Mouse (Mus musculus) kidney, postnatal 25 days (tissue): ENCODE measurements at regions not wholly inside any gene's neighbourhood (a gene's known extent, or its start where the extent isn't known, plus 50 kb on each side); places are given as distances from the start of the nearest gene placed in this dataset.

Experiments used
- DNase-seq, 2 experiments: peaks; one replicate each; pipeline ENCODE4 v3.0.0; 2021; ENCODE audit warnings: mixed read lengths in 2 of 2

DNA sequence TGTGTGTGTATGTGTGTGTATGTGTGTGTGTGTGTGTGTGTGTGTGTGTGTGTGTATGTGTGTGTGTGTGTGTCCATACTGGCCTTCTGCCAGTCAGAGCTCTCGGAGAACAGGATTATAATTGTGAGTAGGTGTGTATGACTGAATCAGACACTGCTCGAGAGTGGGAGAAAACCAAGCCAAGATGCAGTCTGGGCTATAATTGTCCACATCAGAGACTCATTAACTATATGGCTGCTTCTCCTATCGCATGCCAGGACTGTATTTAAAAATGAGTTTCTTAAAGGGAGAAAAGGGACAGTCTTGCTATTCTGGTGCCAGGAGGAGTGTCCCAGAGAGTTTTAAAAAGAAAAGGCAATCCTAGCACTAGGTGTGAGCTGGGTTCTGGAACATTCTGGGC lies 58.7 kb upstream of the Adpgk start:
- no peak for DNase-seq

DNA sequence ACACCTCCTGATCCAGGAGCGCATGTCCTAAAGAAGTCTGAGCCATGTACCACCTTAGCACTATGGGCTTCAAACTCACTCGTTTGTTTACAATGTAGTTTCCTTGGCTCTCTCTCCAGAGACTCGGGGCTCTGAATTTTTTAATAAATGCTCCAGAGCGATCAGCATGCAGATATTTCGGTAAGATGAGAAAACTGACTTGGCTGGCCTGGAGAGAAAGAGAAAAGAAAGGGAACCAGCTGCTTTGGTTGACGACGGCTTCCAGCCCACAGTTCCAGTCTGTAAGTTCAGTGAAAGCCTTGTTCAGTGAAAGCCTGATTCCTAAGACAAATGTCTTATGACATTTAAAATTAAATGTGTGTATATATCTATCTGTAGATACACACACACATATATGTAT lies 59.4 kb upstream of the Adpgk start:
- DNase-seq, result no peak

DNA sequence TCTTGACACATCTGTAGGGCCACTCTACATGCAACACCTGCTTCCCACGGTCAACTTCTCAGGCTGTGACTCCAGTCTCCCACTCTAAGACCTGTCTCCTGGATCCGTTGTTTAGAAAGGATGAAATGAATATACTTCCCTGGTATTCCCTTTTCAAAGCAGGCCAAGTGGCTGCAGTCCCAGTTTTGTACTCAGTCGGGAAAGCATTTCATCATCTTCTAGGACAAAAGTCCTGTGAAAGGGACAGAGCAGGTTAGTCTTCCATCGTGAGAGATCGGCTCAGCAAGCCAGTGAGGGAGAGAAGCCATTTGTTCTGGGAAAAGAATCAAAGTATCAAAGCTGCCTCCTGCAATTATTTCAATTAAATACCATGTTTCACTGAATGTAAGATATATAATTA lies 60.2 kb upstream of the Adpgk start:
- no peak for DNase-seq

DNA sequence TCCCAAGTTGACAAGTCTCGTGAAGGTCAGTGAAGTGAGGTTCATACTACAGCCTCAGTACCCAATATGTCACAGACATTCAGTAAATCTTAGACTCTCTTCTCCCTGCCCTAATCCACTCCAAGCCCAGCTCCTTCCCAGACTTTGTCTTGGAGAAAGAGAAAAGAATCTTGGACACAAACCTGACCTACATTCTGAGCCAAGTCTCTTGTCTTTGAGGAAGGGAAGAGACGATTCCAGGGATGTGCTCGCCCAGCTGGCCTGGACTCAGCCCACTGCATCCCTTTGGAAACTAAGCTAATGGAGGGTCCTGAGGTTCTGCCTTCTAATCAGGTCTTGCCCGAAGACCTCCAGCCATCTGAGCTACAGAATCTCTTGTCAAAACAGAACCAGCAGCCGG lies 61.2 kb upstream of the Adpgk start:
- no peak for DNase-seq

DNA sequence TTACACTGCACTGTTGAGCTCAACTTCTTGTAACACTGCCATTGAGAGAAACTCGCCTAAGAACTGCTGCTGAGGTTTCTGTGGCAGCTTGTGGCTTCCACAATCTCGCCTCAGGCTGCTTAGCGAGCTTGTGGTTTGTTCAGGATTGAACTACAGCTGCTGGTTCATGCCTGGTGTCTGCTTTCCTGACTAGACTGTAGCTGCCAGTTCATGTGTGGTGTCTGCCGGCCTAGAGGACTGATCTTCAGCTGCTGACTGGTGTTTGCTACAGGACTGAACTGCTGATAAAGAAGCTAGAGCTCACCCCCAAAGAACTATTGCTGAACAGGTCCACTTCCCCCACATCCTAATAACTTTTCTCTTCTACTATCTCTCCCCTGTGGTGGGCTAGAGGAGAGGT lies 63.4 kb upstream of the Adpgk start:
- DNase-seq, result no peak

DNA sequence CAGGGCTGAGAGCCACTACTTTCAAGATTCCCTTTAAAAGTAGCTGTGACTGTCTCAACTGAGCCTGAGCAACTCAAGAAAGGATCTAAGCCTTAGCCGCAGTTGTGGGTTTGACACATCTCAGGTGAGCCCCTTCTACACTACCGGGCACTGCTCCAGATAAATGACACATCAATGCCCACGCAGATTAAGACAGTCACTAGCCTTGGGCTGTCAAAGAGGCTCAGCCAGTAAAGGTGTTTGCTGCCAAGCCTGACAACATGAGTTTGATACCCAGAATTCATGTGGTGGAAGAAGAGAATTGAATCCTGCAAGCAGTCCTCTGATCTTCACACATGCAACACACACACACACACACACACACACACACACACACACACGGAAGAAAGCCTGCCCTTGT lies 65.0 kb upstream of the Adpgk start:
- DNase-seq, result no peak

DNA sequence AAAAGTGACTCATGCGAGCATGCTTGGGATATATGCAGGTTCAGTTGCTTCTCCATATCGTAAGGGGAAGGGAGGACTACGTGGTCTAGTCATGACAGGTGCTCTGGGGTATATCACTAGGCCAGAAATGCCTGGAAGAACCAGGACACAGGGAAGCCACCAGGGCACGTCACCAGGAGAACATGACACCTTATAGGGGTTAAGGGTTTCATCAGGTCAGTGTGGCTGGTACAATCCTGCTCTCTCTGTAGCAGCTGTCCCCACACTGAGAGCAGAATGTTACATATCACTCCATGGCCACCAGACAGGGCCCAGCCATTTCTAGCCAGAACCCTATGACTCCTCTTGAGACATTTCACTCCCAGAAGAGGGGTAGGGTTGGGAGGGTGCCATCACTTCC lies 72.1 kb upstream of the Adpgk start:
- no peak for DNase-seq

DNA sequence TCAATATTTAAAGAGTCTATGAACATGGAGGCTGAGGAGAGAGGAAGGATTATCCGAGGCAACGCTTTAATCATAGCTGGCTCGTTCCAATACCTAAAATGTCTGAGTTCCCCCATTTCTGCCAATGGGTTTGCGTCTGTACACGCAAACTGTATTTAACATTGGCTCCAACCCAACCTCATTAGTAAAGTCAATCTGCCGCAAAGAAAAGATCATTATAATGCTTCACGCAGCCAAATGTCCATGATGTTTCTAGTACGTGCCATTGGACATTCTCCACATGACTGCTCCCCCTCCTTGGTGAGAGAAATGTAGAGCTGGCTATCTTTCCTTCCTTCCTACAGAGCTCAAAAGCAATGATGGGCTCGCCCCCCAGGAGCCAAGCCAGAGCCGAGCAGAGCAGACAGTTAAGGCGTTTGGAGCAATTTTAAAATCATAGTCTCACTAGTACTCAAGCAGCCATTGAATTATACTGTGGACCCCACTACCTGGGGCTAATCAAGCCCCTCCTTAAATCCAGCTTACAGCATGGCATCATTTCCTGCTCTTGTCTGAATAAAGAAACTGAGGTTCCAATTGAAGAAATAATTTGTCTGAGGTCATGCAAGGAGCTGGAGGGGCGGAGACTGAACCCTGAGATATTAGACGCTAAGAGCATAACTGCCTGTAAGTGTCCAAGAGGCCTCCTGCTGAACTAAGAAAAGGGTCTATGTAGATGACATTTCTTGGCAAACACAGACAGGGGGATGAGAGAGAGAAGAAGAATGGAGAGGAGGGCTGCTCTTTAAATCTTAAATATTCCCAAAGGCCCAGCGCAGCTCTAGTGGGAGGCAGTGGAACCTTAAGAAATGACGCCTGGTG lies 88.5 kb upstream of the Adpgk start:
- no peak for DNase-seq

DNA sequence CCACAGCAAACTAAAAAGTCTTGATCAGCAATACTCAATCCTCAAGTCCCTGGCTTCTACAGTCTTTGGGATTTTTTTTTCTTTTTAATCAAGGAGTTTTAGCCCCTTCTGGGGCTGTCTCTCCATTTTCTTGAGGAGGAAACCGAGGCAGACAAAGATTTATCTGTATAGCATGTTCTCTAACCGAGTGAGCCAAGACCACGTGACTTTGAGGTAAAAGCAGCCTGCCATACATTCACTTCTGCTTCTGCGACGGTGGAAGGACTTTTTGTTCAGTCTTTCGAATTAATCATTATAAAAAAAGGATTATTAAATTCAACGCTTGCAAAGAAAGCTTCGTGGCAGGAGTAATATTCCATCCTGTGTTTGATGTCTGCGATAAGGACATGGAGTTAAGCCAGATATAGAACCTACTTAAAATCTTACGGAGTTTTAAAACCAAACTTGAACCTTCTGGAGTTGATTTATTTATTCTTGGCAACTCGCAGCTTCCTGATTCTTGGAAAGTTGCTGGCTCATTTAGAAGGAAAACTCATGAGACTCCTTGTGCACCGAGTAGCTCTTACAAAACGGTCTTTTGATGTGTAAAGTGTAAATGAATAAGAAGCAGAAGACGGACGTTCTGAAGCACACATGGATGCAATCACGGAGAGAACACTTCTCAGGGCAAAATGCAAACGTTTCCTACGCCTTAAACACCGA lies 91.7 kb upstream of the Adpgk start:
- no peak for DNase-seq

DNA sequence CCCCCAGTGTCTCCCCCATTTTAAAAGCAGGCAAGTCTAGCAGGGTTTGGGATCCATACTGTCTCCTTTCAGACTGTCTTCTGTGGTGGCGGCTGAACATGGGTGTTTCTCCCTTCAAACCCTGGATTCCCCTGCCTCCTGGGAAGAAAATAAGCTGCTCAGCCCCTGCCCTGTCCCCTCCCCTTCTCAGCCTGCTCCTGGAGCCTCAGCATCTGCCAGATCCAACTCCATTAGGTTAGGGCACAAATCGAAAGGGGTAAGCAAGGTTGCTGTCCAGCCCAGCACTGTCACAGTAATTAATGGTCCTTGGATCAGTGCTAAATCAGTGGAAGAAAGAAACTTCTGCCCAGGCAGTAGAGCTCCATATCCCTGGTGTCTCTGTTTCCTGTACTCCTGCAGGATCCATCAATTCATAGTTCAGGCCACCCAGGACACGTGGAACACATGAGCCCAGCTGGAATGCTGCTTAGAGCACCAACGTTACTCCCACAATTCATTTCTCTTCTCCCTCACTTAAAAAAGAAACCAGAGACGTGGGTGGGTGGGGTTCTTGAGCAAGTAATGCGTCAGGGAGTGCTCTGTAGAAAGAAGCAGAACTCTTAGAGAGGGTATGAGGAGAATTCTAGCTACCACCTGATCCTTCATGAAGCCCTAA lies 93.0 kb upstream of the Adpgk start:
- no peak for DNase-seq

DNA sequence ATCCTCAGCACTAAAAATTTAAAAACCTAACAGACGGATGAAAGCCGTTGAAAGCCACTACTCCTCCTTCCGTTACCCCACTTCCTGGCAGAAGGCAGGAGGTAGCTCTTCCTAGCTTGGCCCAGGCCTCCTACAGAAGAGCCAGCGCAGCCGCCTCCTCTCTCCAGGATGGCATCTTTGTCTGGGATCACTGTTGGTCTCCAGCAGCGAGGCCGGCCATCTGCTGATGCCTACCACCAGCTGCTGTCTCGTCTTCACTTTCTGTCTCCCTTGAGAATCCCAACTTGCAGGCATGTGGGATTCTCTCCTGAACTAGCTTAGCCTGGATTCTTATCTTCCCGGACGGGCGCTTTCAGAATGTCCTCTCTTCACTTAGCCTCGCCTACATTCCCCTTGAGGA lies 93.9 kb upstream of the Adpgk start:
- DNase-seq, result no peak

DNA sequence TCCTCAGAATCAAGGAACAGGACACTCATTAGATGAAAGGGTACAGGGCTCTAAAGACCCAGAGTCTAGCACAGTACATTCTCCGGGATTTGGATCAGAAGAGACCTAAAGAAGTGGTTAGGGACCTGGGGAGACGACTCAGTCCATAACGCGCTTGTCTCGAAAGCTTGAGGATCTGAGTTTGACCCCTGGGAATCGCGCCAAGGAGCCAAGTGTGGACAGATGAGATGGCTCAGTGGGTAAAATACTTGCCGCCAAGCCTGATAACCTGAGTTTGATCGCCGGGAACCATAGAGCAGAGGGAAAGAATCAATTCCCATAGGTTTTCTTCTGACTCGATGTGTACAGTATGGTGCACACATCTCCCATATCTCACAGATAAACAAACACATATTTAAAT lies 97.4 kb upstream of the Adpgk start:
- DNase-seq, result peak in 1 of 2 experiments; percentile 31

DNA sequence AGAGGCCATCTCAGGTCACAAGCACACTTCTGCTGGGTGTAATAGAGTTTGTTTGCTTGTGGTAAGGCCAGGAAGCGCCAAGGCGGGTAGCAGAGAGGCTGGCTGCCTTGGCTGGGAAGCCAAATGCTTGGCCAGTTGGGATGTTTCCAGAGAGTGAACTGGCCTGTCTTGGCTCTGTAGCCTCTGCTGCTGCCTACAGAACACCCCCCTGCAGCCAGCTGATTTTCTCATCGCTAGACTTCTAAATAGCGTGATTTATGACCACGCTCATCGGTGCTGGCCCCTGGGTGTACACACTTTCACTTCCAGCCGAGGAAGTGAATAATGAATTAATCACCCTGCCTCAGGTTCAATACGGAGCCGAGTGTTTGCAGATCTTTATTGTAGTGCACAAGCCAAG lies 102.2 kb upstream of the Adpgk start:
- DNase-seq, result peak; percentile 21 to 44

DNA sequence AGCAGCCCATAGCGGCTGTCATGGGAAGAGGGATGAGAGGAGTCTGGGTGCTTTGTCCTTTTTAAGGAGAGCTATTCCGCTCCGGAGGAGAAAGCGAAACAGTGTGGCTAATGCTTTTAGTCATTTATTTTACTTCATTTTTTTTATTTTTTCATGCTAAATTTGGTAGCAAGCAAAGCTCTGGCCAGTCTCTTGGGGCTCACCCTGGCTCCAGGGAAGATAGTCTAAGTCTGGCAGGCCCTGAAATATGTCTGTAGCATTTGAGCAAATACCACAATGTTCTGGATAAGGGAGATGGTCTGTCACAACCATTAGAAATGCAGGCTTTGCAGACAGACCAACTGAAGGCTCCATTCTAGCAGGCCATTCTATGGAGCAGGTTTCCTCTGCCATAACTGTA lies 102.9 kb upstream of the Adpgk start:
- DNase-seq, result no peak

DNA sequence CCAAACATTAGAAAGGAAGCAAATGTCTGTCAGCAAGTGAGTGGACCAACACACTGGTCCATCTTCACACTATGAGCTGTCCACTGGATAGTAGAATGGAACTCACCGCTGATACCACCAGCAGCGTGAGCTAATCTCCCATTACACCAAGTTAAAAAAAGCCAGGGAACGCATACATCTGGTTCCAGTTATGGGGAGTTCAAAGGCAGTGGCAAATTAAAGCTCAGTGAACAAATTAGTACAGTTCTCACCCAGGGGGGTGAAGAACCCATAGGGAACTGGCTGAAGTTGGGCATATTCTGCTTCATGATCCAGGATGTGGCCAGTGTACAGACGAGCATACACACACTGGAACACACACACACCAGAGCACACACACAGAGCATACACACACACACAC lies 105.0 kb upstream of the Adpgk start:
- DNase-seq, result no peak

DNA sequence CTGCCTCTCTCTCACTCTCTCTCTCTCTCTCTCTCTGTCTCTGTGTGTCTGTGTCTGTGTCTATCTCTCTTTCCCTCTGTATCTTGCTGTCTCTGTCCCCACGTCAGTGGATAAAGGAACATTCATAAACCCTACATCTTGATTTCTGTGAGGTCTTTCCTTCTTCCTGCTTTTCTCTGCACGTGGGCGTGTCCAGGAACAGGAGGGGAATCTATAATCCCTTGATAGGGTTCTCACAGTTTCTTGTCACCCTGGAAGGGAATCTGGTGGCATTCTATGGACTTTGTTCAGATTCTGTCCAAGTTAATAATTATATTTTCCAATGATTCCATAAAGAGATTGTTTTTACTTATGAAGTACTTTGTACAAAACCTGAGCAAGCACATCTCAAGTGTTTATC lies 107.3 kb upstream of the Adpgk start:
- no peak for DNase-seq

DNA sequence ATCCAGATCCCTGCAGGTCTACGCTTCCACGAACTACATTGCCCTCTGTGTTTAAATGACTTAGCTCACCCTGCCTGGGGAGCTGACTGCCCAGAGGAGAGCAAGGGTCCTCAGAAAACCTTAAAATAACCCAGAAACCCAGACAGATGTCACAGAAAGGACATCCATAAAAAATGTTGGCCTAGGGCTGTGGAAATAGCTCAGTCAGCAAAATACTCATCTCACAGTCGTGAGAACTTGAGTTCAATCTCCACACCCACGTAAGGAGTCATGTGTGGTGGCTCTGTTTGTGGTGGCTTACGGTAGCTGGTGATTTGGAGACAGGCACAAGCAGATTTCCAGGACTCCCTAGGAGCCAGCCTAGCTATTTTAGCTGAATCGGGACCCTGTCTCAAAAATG lies 108.5 kb upstream of the Adpgk start:
- DNase-seq, result no peak

DNA sequence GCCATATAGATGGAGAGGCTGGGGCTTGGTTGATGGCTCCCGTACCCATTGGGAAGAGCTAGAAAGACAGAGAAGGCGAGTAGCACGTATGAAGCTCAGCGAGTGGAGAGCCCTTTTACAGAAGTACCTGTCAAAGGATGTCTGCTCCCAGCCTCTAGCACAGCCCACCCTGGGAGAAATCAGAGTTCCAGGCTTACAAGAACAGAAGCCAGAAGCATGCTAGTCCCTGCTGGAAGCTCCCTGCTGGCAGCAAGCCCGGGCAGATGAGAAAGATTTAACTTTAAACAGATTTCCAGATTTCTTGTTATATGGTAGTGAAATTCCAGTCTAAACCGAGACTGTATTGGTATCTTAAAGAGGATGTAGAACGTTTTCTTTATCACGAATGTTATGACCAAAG lies 108.9 kb upstream of the Adpgk start:
- no peak for DNase-seq

DNA sequence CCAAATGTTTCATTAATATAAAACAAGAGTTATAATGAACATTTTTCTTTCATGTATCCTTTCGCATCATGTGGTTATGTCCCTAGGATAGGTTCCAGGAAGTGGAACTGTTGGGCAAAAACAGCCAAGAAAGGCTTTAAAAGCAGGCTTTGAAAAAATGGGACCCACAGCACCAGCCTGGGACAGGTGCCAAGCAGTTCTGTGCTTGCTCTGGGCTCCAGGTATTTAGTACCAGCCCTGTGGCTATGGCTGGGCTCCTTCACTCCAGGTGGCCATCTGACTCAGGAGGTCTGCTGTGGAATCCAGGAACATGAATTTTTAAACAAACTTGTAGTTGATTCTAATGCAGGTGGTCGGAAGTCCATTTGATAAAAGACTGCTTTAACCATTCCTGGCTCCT lies 119.8 kb upstream of the Adpgk start:
- peak in 1 of 2 experiments; percentile 29 for DNase-seq

DNA sequence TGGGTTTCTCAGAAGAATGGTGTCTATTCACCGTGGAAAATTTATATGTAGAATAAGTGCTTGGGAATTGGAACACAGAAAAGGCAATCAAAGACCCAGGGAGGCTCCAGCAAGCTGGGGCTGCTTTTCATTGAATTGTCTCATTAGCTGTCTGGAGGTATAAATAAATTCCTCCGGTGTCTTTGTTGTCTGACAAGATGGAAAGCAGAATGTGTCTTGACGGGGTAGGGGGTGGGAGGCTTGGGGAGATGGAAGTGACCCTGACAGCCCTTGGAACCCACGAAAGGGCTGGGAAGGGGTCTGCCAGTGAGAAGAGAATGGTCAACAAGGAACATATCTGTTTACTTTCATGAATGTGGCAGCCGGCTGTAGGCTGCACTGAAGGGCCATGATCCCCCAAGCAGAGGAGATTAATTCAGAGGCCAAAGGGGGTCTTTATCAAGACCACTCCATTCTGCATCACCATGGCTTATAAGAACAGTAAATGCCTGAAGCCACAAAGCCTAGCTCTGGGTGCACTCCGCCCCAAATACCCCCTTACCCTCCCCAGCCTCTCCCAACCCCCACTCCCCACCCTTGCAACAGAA lies 127.2 kb upstream of the Neo1 start:
- no peak for DNase-seq

DNA sequence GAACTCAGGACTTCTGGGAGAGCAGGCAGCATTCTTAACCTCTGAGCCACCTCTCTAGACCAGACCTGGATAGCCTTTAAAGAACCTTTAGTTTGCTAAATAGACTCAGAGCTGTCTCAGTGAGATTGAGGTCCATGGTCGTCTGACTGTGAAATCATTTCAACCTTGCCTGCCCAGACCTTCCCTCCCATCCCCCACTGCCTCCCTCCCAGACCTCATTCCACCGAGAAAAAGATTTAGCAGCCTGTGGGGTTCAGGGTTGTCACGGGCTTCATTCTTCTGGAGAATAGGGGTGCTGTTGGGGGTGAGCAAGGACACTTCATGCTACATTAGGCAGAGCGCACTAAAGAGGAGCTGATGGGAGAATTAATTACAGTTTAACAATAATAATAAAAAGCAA lies 126.7 kb upstream of the Neo1 start:
- no peak for DNase-seq

DNA sequence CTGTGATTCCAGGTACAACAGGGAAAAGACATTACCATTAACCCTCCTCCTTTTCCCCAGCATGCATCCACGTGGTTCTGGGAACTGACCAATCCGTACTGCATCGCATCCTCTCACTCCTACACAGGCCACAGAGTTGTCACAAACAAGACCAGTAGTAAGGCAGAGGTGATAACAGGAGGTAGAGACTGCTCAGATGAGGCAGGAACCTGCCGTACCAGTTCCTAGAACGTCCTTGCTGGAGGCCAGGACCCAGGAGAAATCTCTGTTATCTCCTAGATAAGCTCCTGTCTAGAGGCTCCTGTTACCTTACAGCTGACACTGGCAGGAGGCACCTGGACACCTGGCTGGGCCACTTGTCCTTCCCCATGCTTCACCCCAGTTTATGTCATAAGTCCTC lies 121.4 kb upstream of the Neo1 start:
- DNase-seq, result no peak

DNA sequence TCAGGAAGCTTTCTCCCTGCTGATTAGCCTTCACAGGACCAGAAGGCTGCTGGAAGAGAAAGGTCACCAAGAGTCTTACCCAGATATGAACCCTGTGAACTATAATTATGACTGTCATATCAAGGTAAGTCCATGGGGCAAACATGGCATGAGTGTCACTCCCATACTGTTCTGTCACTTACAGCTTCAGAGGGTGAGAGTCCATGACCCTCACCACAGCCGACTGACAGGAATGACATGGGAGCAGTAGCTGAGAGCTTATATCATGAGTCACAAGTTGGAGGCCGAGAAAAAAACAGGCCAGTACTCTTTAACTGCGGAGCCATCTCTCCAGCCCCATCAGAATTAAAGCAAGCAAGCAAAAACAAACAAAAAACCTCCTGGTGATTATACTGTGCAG lies 117.7 kb upstream of the Neo1 start:
- DNase-seq, result no peak

DNA sequence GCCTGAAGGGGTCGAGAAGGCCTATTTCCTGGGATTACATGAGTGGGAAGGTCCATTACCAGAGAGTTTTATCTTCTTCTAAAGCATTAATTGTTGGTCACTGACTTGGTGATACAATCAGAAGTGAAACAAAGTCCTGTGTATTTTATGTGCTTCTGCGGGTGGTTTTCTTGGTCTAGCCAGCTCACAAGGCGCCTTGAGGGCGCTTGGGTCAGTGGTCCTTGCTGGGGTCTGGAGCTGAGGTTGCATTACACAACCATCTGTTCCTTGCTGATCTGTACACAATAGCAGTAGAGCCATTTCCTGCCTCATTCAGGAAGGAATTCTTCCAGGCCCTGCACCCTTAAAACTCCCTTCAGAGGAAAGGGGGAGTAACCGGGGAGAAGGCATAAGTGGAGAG lies 116.9 kb upstream of the Neo1 start:
- DNase-seq, result no peak
